10 mouse cellular contexts compared by ENCODE assay signal in the genomic region with DNA sequence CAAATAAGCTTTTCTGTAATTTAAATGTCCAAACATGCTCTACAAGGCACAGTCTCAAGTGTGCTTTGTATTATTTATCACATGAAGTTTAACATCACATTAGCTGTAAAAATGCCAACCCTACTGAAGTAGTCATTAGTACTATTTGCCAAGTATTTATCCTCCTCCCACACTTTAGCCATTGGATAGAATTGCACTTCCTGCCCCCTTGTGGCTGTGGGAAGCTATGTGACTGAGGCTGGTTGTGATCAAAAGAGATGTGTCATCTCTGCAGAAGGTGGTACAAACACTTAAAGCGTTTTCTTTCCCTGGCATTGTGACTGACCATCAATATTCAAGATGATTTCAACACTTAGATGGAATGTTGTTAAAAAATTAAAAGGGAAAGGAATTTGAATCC. TPM values are rescaled to one million over a fixed set of nuclear protein-coding genes. Genes with fewer than 3 reads are reported as not detected.
A peak's percentile ranks its signal among the peaks of the same experiment; 100 is the strongest.
DNase-seq lines count a peak whose midpoint lies in the region; ATAC-seq and TF ChIP-seq lines count a peak whose summit lies in the region.
"Had no signal": no experiment of that assay in that cellular context is flagged by ENCODE, and none has a peak within 500 bp of the region (broad histone marks: within the 10 kb centered on the region; RNA-seq: fewer than 3 reads in every experiment).

No protein-coding gene starts in this region.

- 44% methylated on average over 1 of the region's 1 CpGs for WGBS in hindbrain, embryonic 14.5 days
- WGBS in hindbrain, embryonic 16.5 days = 56% methylated on average over 1 of the region's 1 CpGs
- WGBS in stomach, postnatal 0 days = 23% methylated on average over 1 of the region's 1 CpGs

- no peak overlapping the region for H3K27ac ChIP-seq in hindbrain, embryonic 14.5 days
- H3K27ac ChIP-seq in hindbrain, embryonic 16.5 days (ENCODE audit: low read depth, low read length) = no peak overlapping the region
- H3K27ac ChIP-seq in stomach, postnatal 0 days (replicated peaks) = no peak overlapping the region
- H3K27ac ChIP-seq: lung, embryonic 15.5 days had no signal

- H3K4me3 ChIP-seq in hindbrain, embryonic 14.5 days (replicated peaks; ENCODE audit: low read length) = no peak overlapping the region
- H3K4me3 ChIP-seq in hindbrain, embryonic 16.5 days (ENCODE audit: low read length) = no peak overlapping the region
- H3K4me3 ChIP-seq in stomach, postnatal 0 days (ENCODE audit: low read depth, low read length) = no peak overlapping the region
- H3K4me3 ChIP-seq: lung, embryonic 15.5 days had no signal

- no peak overlapping the region for H3K9ac ChIP-seq in hindbrain, embryonic 14.5 days
- no peak overlapping the region for H3K9ac ChIP-seq in hindbrain, embryonic 16.5 days (ENCODE audit: low read depth, low read length)
- no peak overlapping the region for H3K9ac ChIP-seq in stomach, postnatal 0 days (ENCODE audit: low read length)
- H3K9ac ChIP-seq: lung, embryonic 15.5 days had no signal

- ATAC-seq in hindbrain, embryonic 14.5 days (ENCODE audit: low FRiP score) = peak; percentile 46; the same call in 1 of the 2 replicates
- no peak for ATAC-seq in hindbrain, embryonic 16.5 days
- no peak for ATAC-seq in stomach, postnatal 0 days (ENCODE audit: low FRiP score, low TSS enrichment)
- no peak for ATAC-seq in frontal cortex, adult (ENCODE audit: low TSS enrichment)

- peak; percentile 72 for TF ChIP-seq CTCF in stomach, postnatal 0 days (IDR thresholded peaks at IDR 0.05; ENCODE audit: low read depth)

- no peaks in the 10 kb centered on the region for H3K4me1 ChIP-seq in hindbrain, embryonic 14.5 days (replicated peaks; ENCODE audit: control insufficient read depth, insufficient read depth, low read length)
- H3K4me1 ChIP-seq in hindbrain, embryonic 16.5 days (ENCODE audit: control insufficient read depth, insufficient read depth, low read depth, low read length) = no peaks in the 10 kb centered on the region
- H3K4me1 ChIP-seq in stomach, postnatal 0 days (replicated peaks; ENCODE audit: control insufficient read depth, insufficient read depth) = no peaks in the 10 kb centered on the region
- H3K4me1 ChIP-seq: lung, embryonic 15.5 days had no signal

- H3K27me3 ChIP-seq in hindbrain, embryonic 14.5 days (ENCODE audit: control insufficient read depth, insufficient read depth, low read length) = no peaks in the 10 kb centered on the region
- no peaks in the 10 kb centered on the region for H3K27me3 ChIP-seq in hindbrain, embryonic 16.5 days (replicated peaks; ENCODE audit: control insufficient read depth, insufficient read depth, low read length)
- H3K27me3 ChIP-seq in stomach, postnatal 0 days (ENCODE audit: control insufficient read depth, insufficient read depth, low read length) = no peaks in the 10 kb centered on the region
- H3K27me3 ChIP-seq: lung, embryonic 15.5 days had no signal

- H3K9me3 ChIP-seq in hindbrain, embryonic 14.5 days (ENCODE audit: control insufficient read depth, low read length) = no peaks in the 10 kb centered on the region
- H3K9me3 ChIP-seq in hindbrain, embryonic 16.5 days (ENCODE audit: control insufficient read depth, low read length) = no peaks in the 10 kb centered on the region
- H3K9me3 ChIP-seq in stomach, postnatal 0 days (ENCODE audit: control insufficient read depth, low read length) = no peaks in the 10 kb centered on the region
- H3K9me3 ChIP-seq: lung, embryonic 15.5 days had no signal

- H3K4me2 ChIP-seq in hindbrain, embryonic 14.5 days (replicated peaks) = no peak overlapping the region
- no peak overlapping the region for H3K4me2 ChIP-seq in hindbrain, embryonic 16.5 days (ENCODE audit: low read length)
- no peak overlapping the region for H3K4me2 ChIP-seq in stomach, postnatal 0 days (replicated peaks; ENCODE audit: low read depth)
- H3K4me2 ChIP-seq: lung, embryonic 15.5 days had no signal

- peak; percentile 37 for DNase-seq in hindbrain, embryonic 14.5 days (ENCODE audit: low spot score)
- DNase-seq in urinary bladder, postnatal 14 days (ENCODE audit: low spot score) = peak; percentile 6
- no peak for DNase-seq in urinary bladder, postnatal 10 days (ENCODE audit: low spot score)
- peak; percentile 46 for DNase-seq in embryo, embryonic 10.5 days (ENCODE audit: low spot score)
- peak; percentile 15 for DNase-seq in stomach, postnatal 0 days (ENCODE audit: low spot score)
- DNase-seq in T-cell, adult 2 months (ENCODE audit: low spot score) = no peak

- no peaks in the 10 kb centered on the region for H3K36me3 ChIP-seq in hindbrain, embryonic 14.5 days (replicated peaks; ENCODE audit: control insufficient read depth, insufficient read depth)
- H3K36me3 ChIP-seq in hindbrain, embryonic 16.5 days (ENCODE audit: control insufficient read depth, insufficient read depth, low read length) = no peaks in the 10 kb centered on the region
- H3K36me3 ChIP-seq in stomach, postnatal 0 days (ENCODE audit: control insufficient read depth, insufficient read depth, low read length) = no peaks in the 10 kb centered on the region
- H3K36me3 ChIP-seq: lung, embryonic 15.5 days had no signal

- no peak for TF ChIP-seq EP300 in stomach, postnatal 0 days (optimal IDR thresholded peaks at IDR 0.05)

RNA-seq across cellular contexts. Expression of a gene that starts 14.3 kb away (rescaled TPM):
- 20.8 and 25.5 TPM in 2 replicates for polyA plus RNA-seq in hindbrain, embryonic 14.5 days (2014; fragmentation: Nextera tagmentation; extraction: Ambion mirVana)
- 24.2 and 29.5 TPM in 2 replicates for polyA plus RNA-seq in hindbrain, embryonic 16.5 days (2015; fragmentation: Nextera tagmentation; extraction: Ambion mirVana)
- polyA plus RNA-seq in stomach, postnatal 0 days (2015; fragmentation: Nextera tagmentation; extraction: Ambion mirVana) = 0.18 and 0.29 TPM in 2 replicates
- polyA plus RNA-seq: lung, embryonic 15.5 days; small intestine, adult 2 months had no signal

Comparison
In these comparisons a context has a peak if more than half of its experiments do, and no peak if none do; other contexts are left out.
1. DNase-seq: peak in hindbrain, embryonic 14.5 days (single experiment), urinary bladder, postnatal 14 days (single experiment), embryo, embryonic 10.5 days (single experiment) and stomach, postnatal 0 days (single experiment); none in urinary bladder, postnatal 10 days (single experiment) and T-cell, adult 2 months (single experiment).
2. RNA of a gene that starts 14.3 kb away (polyA plus RNA-seq): 24.2 to 29.5 TPM in hindbrain, embryonic 16.5 days and 20.8 to 25.5 TPM in hindbrain, embryonic 14.5 days; 0.18 to 0.29 TPM in stomach, postnatal 0 days; every median in the first group is over 10 times any median in the second.